8 mouse cellular contexts compared by ENCODE assay signal in the genomic region with DNA sequence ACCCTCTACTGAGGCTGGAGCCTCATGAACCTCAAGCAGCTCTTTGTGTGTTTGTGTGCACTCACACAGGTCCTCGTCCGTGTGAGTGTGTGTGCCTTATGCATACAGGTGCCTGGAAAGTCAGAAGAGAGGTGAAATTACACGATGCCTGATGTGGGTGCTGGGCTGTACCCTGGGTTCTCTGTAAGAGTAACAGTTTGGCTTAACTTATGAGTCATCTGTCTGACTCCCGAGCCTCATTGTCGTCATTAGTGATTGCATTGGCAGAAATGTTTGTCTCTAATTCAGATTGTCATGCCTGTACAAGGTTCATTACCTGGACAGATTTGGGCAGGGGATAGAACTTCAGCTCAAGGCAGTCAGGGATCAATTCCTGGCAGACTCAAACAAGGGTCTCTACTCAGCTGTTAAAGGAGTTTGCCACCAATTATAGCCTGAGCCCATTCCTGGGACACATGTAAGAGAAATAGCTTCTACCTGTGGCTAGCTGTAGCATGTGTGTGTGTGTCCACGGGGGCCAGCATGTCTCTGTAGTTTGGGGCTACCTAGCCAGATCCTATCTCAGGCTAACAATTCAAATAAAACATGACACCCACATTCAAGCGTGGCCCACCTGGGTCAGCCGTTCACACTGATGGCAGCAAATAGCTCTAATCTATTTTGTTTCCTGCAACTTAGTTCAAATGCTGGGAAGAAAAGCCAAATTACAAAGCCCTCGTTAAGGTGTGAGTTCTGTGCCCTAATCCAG. TPM values are rescaled to one million over a fixed set of nuclear protein-coding genes. Genes with fewer than 3 reads are reported as not detected.
A peak's percentile ranks its signal among the peaks of the same experiment; 100 is the strongest.
DNase-seq lines count a peak whose midpoint lies in the region; ATAC-seq and TF ChIP-seq lines count a peak whose summit lies in the region.

No protein-coding gene starts in this region.

- peak overlapping the region; percentile 63 for H3K9ac ChIP-seq in hindbrain, embryonic 15.5 days

- no peak; the same call in 1 of the 2 replicates for TF ChIP-seq POLR2A in spleen, adult 2 months (IDR thresholded peaks at IDR 0.05; ENCODE audit: low read depth, low read length)

- peak overlapping the region; percentile 89 for H3K4me2 ChIP-seq in hindbrain, embryonic 15.5 days

- ATAC-seq in hindbrain, embryonic 15.5 days (ENCODE audit: low FRiP score, low read depth), result no peak

- 3% methylated on average over 9 of the region's 9 CpGs for WGBS in spleen, adult 2 months
- 42% methylated on average over 9 of the region's 9 CpGs for WGBS in embryonic facial prominence, embryonic 10.5 days
- WGBS in hindbrain, embryonic 15.5 days, result 43% methylated on average over 9 of the region's 9 CpGs

- H3K27ac ChIP-seq in spleen, adult 2 months (ENCODE audit: insufficient read depth, low read length), result peak overlapping the region; percentile 98
- peak overlapping the region; percentile 93 for H3K27ac ChIP-seq in embryonic facial prominence, embryonic 10.5 days (replicated peaks)
- H3K27ac ChIP-seq in hindbrain, embryonic 15.5 days (replicated peaks), result peak overlapping the region; percentile 93

- H3K4me1 ChIP-seq in spleen, adult 2 months (ENCODE audit: control insufficient read depth, insufficient read depth, insufficient read length), result peaks cover 64% of the 10 kb centered on the region
- peaks cover 69% of the 10 kb centered on the region for H3K4me1 ChIP-seq in embryonic facial prominence, embryonic 10.5 days
- peaks cover 61% of the 10 kb centered on the region for H3K4me1 ChIP-seq in hindbrain, embryonic 15.5 days (replicated peaks)

- H3K36me3 ChIP-seq in spleen, adult 2 months (ENCODE audit: control insufficient read depth, insufficient read depth, low read length), result peaks cover 17% of the 10 kb centered on the region
- H3K36me3 ChIP-seq in embryonic facial prominence, embryonic 10.5 days (replicated peaks), result peaks cover 23% of the 10 kb centered on the region
- no peaks in the 10 kb centered on the region for H3K36me3 ChIP-seq in hindbrain, embryonic 15.5 days

- no peaks in the 10 kb centered on the region for H3K27me3 ChIP-seq in spleen, adult 2 months (ENCODE audit: control insufficient read depth, insufficient read depth, low read length)
- H3K27me3 ChIP-seq in embryonic facial prominence, embryonic 10.5 days (replicated peaks; ENCODE audit: low read depth, poor library complexity, severe bottlenecking), result no peaks in the 10 kb centered on the region
- no peaks in the 10 kb centered on the region for H3K27me3 ChIP-seq in hindbrain, embryonic 15.5 days

- no peaks in the 10 kb centered on the region for H3K9me3 ChIP-seq in embryonic facial prominence, embryonic 10.5 days
- H3K9me3 ChIP-seq in hindbrain, embryonic 15.5 days, result no peaks in the 10 kb centered on the region

- no peak for DNase-seq in spleen, adult 2 months (ENCODE audit: low read depth in 1 of 2, low spot score in 2 of 2)
- DNase-seq in spleen, adult 12 weeks (ENCODE audit: low spot score), result no peak
- DNase-seq in embryonic facial prominence, embryonic 10.5 days (ENCODE audit: low spot score), result no peak
- DNase-seq in lung, postnatal 36 days, result peak; percentile 69
- no peak for DNase-seq in right cerebral cortex, adult 18-20 months
- no peak for DNase-seq in layer of hippocampus, postnatal 10 days (ENCODE audit: low spot score in 2 of 2)
- DNase-seq in cerebellum, adult 8-10 months, result no peak

- no peak for TF ChIP-seq CTCF in spleen, adult 2 months (IDR thresholded peaks at IDR 0.05; ENCODE audit: extremely low read depth, insufficient read depth, insufficient read length, insufficient replicate concordance)

- peak overlapping the region; percentile 65 for H3K4me3 ChIP-seq in spleen, adult 2 months (ENCODE audit: extremely low read depth, insufficient read depth, insufficient read length)
- H3K4me3 ChIP-seq in embryonic facial prominence, embryonic 10.5 days, result peak overlapping the region; percentile 97
- peak overlapping the region; percentile 73 for H3K4me3 ChIP-seq in hindbrain, embryonic 15.5 days

RNA-seq across cellular contexts. Expression of a gene that starts 0.6 kb away (rescaled TPM):
- 351 and 533 TPM in 2 replicates for polyA plus RNA-seq in spleen, adult 2 months (2012; rRNA removed)
- polyA plus RNA-seq in embryonic facial prominence, embryonic 10.5 days (2016; fragmentation: Nextera tagmentation; extraction: Ambion mirVana), result 118 and 119 TPM in 2 replicates
- 56.7 and 61.0 TPM in 2 replicates for polyA plus RNA-seq in hindbrain, embryonic 15.5 days (2015; fragmentation: Nextera tagmentation; extraction: Ambion mirVana)
- 10 to 100 TPM; 48.5 to 53.2 TPM for total RNA-seq in layer of hippocampus, postnatal 10 days (2021)

RNA-seq across cellular contexts. Expression of a gene that starts 20.4 kb away (rescaled TPM):
- 49.5 and 66.1 TPM in 2 replicates for polyA plus RNA-seq in spleen, adult 2 months (2012; rRNA removed)
- 83.2 and 84.8 TPM in 2 replicates for polyA plus RNA-seq in embryonic facial prominence, embryonic 10.5 days (2016; fragmentation: Nextera tagmentation; extraction: Ambion mirVana)
- polyA plus RNA-seq in hindbrain, embryonic 15.5 days (2015; fragmentation: Nextera tagmentation; extraction: Ambion mirVana), result 83.6 and 93.2 TPM in 2 replicates
- total RNA-seq in layer of hippocampus, postnatal 10 days (2021), result 10 to 100 TPM; 84.4 to 90.6 TPM

RNA-seq across cellular contexts. Expression of a gene that starts 24.5 kb away (rescaled TPM):
- 130 and 156 TPM in 2 replicates for polyA plus RNA-seq in spleen, adult 2 months (2012; rRNA removed)
- 54.4 and 54.7 TPM in 2 replicates for polyA plus RNA-seq in embryonic facial prominence, embryonic 10.5 days (2016; fragmentation: Nextera tagmentation; extraction: Ambion mirVana)
- 57.5 and 60.2 TPM in 2 replicates for polyA plus RNA-seq in hindbrain, embryonic 15.5 days (2015; fragmentation: Nextera tagmentation; extraction: Ambion mirVana)
- 10 to 100 TPM; 21.2 to 22.5 TPM for total RNA-seq in layer of hippocampus, postnatal 10 days (2021)

RNA-seq across cellular contexts. Expression of a gene that starts 24.7 kb away (rescaled TPM):
- polyA plus RNA-seq in spleen, adult 2 months (2012; rRNA removed), result 49.0 and 60.8 TPM in 2 replicates
- 10.5 and 10.8 TPM in 2 replicates for polyA plus RNA-seq in embryonic facial prominence, embryonic 10.5 days (2016; fragmentation: Nextera tagmentation; extraction: Ambion mirVana)
- polyA plus RNA-seq in hindbrain, embryonic 15.5 days (2015; fragmentation: Nextera tagmentation; extraction: Ambion mirVana), result 39.2 and 46.1 TPM in 2 replicates
- 10 to 100 TPM; 51.0 to 69.9 TPM for total RNA-seq in layer of hippocampus, postnatal 10 days (2021)

RNA-seq across cellular contexts. Expression of a gene that starts 54.7 kb away (rescaled TPM):
- 206 and 283 TPM in 2 replicates for polyA plus RNA-seq in spleen, adult 2 months (2012; rRNA removed)
- 198 TPM in 2 replicates for polyA plus RNA-seq in embryonic facial prominence, embryonic 10.5 days (2016; fragmentation: Nextera tagmentation; extraction: Ambion mirVana)
- 109 and 127 TPM in 2 replicates for polyA plus RNA-seq in hindbrain, embryonic 15.5 days (2015; fragmentation: Nextera tagmentation; extraction: Ambion mirVana)
- 100 to 1,000 TPM; 146 to 157 TPM for total RNA-seq in layer of hippocampus, postnatal 10 days (2021)
